ENCODE assay signal across 9 mouse cellular contexts in the genomic region with DNA sequence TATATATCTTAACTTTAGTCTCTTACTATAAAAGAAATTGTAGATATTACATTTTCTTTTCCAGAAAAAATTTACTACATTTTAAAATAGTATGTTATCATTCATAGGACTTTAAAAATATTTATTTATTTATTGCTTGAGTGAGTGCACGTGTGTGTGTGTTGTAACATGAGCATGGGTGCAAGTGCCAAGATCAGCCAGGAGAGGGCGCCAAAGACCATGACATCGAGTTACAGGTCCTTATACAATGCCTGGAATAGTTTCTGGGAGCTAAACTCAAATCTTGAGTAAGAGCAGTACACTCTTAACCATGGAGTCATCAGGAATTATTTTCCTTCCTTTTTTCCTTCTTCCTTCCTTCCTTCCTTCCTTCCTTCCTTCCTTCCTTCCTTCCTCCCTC.
DNase-seq lines count a peak whose midpoint lies in the region; ATAC-seq and TF ChIP-seq lines count a peak whose summit lies in the region.
"Had no signal": no experiment of that assay in that cellular context is flagged by ENCODE, and none has a peak within 500 bp of the region (broad histone marks: within the 10 kb centered on the region; RNA-seq: fewer than 3 reads in every experiment).

No protein-coding gene starts in this region.

- no peak for TF ChIP-seq POLR2A in lung, adult 2 months (IDR thresholded peaks at IDR 0.05; ENCODE audit: borderline replicate concordance, extremely low read depth, low read depth, low read length)

- no peaks in the 10 kb centered on the region for H3K36me3 ChIP-seq in forebrain, embryonic 10.5 days (replicated peaks)
- H3K36me3 ChIP-seq in forebrain, embryonic 12.5 days (replicated peaks): no peaks in the 10 kb centered on the region
- H3K36me3 ChIP-seq in embryonic facial prominence, embryonic 10.5 days (replicated peaks): no peaks in the 10 kb centered on the region
- H3K36me3 ChIP-seq: liver, embryonic 15.5 days had no signal

- 7% methylated on average over 3 of the region's 3 CpGs for WGBS in forebrain, embryonic 10.5 days
- WGBS in forebrain, embryonic 12.5 days: 15% methylated on average over 3 of the region's 3 CpGs
- WGBS in lung, adult 2 months: 12% methylated on average over 3 of the region's 3 CpGs
- WGBS in embryonic facial prominence, embryonic 10.5 days: 15% methylated on average over 3 of the region's 3 CpGs

- H3K4me1 ChIP-seq in forebrain, embryonic 10.5 days: no peaks in the 10 kb centered on the region
- no peaks in the 10 kb centered on the region for H3K4me1 ChIP-seq in forebrain, embryonic 12.5 days
- H3K4me1 ChIP-seq in lung, adult 2 months (ENCODE audit: control insufficient read depth, insufficient read depth, low read length): no peaks in the 10 kb centered on the region
- no peaks in the 10 kb centered on the region for H3K4me1 ChIP-seq in embryonic facial prominence, embryonic 10.5 days
- H3K4me1 ChIP-seq: liver, embryonic 15.5 days had no signal

- no peaks in the 10 kb centered on the region for H3K27me3 ChIP-seq in forebrain, embryonic 10.5 days (ENCODE audit: poor library complexity, severe bottlenecking)
- H3K27me3 ChIP-seq in forebrain, embryonic 12.5 days: no peaks in the 10 kb centered on the region
- H3K27me3 ChIP-seq in embryonic facial prominence, embryonic 10.5 days (replicated peaks; ENCODE audit: low read depth, poor library complexity, severe bottlenecking): no peaks in the 10 kb centered on the region
- H3K27me3 ChIP-seq: liver, embryonic 15.5 days had no signal

- no peak overlapping the region for H3K4me3 ChIP-seq in forebrain, embryonic 10.5 days
- H3K4me3 ChIP-seq in forebrain, embryonic 12.5 days (replicated peaks): no peak overlapping the region
- H3K4me3 ChIP-seq in lung, adult 2 months (replicated peaks; ENCODE audit: extremely low read depth, low read depth, low read length): no peak overlapping the region
- no peak overlapping the region for H3K4me3 ChIP-seq in embryonic facial prominence, embryonic 10.5 days
- H3K4me3 ChIP-seq: liver, embryonic 15.5 days had no signal

- H3K27ac ChIP-seq in forebrain, embryonic 10.5 days: no peak overlapping the region
- no peak overlapping the region for H3K27ac ChIP-seq in forebrain, embryonic 12.5 days
- H3K27ac ChIP-seq in embryonic facial prominence, embryonic 10.5 days (replicated peaks): no peak overlapping the region
- H3K27ac ChIP-seq: liver, embryonic 15.5 days had no signal

- no peak overlapping the region for H3K9ac ChIP-seq in forebrain, embryonic 12.5 days
- H3K9ac ChIP-seq: liver, embryonic 15.5 days had no signal

- TF ChIP-seq CTCF in lung, adult 2 months (IDR thresholded peaks at IDR 0.05; ENCODE audit: insufficient read depth, low read length): peak; percentile 41; the same call in 1 of the 2 replicates

- ATAC-seq in forebrain, embryonic 12.5 days (ENCODE audit: low FRiP score): no peak
- no peak for ATAC-seq in erythroid progenitor cell, adult 5-6 weeks (replicated peaks; ENCODE audit: low FRiP score, poor library complexity, severe bottlenecking)

- H3K4me2 ChIP-seq in forebrain, embryonic 12.5 days: no peak overlapping the region
- H3K4me2 ChIP-seq: liver, embryonic 15.5 days had no signal

- H3K9me3 ChIP-seq in forebrain, embryonic 10.5 days: no peaks in the 10 kb centered on the region
- H3K9me3 ChIP-seq in forebrain, embryonic 12.5 days: no peaks in the 10 kb centered on the region
- no peaks in the 10 kb centered on the region for H3K9me3 ChIP-seq in embryonic facial prominence, embryonic 10.5 days
- H3K9me3 ChIP-seq: liver, embryonic 15.5 days had no signal

- peak; percentile 25 for DNase-seq in forebrain, embryonic 10.5 days (ENCODE audit: extremely low spot score, low spot score)
- no peak for DNase-seq in lung, adult 2 months
- no peak for DNase-seq in lung, postnatal 14 days
- DNase-seq in adrenal gland, postnatal 14 days: peak; percentile 47
- peak; percentile 42 for DNase-seq in embryonic facial prominence, embryonic 10.5 days (ENCODE audit: low spot score)
- peak; percentile 15 for DNase-seq in right cerebral cortex, postnatal 4 days

Comparison
In these comparisons a context has a peak if more than half of its experiments do, and no peak if none do; other contexts are left out.
1. DNase-seq: peak in forebrain, embryonic 10.5 days (single experiment), adrenal gland, postnatal 14 days (single experiment), embryonic facial prominence, embryonic 10.5 days (single experiment) and right cerebral cortex, postnatal 4 days (single experiment); none in lung, adult 2 months (single experiment) and lung, postnatal 14 days (single experiment).